Mouse (Mus musculus) erythroblast, embryonic 14.5 days (primary cell): ENCODE data around the gene Tubd1.

Source experiments
- GATA1 ChIP-seq: IDR thresholded peaks from 2 replicates; pipeline ENCODE4 v1.6.1; 2012; ENCODE audit warnings: low read length, inconsistent platforms, mixed read lengths
- TAL1 ChIP-seq: IDR thresholded peaks from 3 replicates; pipeline ENCODE4 v1.6.1; 2012; ENCODE audit warnings: low read length, inconsistent platforms, mixed read lengths

- TF ChIP-seq TAL1 (no peak), GATA1 (no peak)
These were observed 65.4 kb downstream of the Tubd1 start for GRCm38 (mm10) chr11:86610239-86610638.
